Mouse (Mus musculus) 416B (cell line): ENCODE results near the gene Gm6657.

ENCODE experiments used
- DNase-seq: peaks from one replicate; pipeline ENCODE4 v3.0.0; 2011; ENCODE audit warnings: low read depth

Gene Gm6657

DNA sequence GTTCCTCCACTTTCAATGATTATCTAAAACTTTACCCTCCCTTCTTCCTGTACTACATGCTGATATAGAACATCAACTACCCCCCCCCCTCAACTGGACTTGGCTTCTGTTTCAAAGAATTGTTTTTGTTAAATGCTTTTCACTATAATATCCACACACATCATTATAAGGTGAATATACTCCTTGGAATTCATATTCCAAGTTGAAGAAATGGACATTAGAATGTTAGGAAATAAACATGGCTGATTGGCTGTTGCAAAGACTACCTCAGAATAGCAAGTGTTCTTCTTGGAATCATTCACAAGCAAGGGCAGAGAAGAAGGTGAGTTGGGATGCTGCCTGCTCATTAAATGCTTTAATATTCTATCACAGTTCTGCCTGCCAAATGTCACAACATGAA, at the start of gene Gm6657:
Gene Gm6657, plus strand, starts transcription at position 301 of the 400 bp plus-strand sequence.
- no peak for DNase-seq

DNA sequence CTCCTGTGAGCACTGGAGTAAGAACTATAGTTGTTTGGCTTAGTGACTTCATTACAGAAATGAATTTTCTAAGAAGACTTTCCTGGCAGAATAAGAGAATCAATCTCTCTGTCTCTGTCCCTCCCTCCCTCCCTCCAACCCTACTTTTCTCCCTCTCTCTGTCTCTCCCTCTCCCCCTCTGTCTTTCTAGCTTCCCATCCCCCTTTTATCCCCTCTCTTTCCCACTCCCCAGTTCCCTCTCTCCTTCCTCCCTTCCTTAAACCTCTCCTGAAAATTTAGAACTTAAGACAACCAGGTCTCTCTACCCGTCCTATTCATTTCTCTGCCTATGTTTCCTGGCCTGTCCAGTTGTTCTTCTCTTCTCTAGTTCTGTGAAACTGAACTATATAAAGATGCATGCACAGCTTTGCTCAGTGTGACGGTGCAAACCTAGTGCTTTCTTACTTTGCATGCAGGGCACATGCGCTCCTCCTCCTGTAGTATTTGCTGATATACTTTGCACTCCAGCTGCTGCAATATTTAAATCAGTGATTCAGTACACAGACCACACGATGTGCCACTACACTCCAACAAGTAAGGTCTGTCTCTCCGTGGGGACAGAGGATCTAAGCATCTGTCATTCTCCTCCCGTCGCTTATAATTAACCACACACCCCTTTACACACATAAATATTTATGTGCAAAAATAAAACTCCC, 40.6 kb upstream of the Gm6657 start:
- no peak for DNase-seq

DNA sequence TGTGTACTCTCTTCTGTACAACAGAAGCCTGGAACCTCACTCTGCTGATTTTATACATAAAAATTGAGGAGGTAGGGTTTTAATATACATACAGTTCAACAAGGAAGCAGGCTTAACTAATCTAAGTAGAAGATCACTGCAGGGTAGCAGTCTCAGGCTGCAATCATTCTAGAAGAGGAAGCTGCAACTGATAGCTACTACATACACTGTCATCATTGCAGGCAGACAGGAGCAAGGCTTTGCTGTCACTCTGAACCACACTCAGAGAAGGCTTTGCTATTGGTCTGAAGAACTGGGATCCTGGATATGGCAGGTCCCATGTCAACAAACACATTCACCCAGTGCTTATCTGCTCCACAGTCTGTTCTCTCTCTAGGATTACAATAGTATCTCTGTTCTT, 23.9 kb upstream of the Gm6657 start:
- DNase-seq, result peak; percentile 19

DNA sequence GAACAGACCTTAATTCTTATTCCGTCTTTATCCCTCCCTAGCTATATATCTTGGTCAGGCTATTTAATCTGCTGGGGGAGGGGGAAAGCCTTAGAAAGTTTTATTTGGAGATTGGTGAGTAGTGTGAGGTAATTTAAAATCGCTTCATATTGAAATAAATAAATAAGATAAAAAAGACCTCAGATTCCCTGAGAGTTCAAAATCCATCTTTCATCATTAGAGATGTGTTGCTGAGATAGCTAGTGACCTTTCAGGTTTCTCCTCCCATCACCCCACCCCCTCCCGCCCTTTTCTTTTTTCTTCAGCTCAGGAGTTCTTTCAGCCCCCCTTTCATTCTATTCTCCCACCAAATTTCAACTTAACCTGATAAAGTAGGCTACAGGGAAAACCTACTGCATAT, 20.1 kb upstream of the Gm6657 start:
- no peak for DNase-seq

DNA sequence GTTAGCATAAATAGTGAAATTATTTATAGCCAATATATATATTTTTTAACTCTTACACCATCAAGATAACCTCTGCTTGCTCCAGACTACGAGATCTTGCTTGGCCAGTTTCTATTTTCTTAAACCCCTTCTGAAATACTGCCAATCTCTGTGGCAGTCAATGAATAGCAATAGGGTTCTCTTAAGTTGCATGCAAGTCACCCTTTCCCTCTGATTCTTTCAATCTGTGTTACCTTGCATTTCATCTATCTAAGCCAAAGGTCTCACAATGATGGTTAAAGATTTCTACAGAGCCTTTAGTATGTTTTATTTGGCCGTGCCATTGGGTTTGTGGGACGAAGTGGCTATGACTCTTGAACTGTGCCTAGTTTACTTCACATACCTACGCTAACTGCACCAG, 19.4 kb upstream of the Gm6657 start:
- no peak for DNase-seq

DNA sequence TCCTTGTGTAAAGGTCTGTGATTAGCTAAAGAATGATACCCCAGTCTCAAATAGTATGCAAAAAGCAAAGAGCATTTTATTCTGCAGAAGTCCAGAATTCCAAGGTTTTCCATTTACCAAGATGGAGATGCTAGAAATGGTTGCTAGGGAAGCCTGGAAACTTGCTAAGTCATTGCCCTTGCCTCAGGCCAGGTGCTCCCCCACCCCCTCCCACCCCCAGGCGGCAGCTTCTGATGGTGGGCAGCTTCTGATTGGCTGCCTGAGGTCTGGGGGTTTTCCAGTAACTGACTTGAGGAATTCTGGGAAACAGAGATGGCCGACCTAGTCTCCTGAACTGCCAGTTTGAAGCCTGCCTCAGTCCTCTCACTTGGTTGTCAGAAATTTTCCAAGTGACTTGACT, 12.6 kb upstream of the Gm6657 start:
- DNase-seq, result no peak

DNA sequence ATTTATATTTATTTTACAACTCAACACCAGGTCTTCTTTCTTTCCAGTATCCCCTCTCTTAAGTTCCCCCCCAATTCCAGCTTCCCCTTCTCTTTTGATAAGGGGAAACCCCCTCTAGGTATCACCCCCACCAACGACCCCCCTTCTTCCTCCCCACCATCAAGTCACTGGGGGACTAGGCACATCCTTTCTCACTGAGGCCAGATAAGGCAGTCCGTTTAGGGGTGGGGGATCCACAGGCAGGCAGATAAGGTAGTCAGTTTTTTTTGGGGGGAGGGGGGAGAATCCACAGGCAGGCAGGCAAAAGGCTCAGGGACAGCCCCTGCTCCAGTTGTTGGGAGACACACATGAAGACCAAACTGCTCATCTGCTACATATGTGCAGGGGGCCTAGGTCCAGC, 1.3 kb downstream of the Gm6657 start:
- no peak for DNase-seq

DNA sequence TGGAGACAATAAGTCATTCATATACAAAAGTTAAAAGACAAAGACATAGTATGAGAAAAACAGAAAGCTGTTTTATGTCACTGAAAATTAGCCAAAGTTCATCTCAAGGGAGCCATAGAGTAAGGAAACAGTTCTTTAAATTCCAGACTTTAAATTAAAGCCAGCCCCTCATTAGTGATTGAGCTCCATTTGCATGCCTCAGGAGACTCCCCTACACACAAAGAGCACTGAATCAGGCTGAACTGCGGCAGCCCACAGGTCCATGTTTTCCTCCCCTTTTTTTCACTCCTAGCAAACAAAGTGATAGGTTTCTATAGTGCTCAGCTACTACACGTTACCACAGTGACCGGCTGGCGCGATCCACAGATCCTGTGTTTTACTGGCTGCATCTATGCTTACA, 9.6 kb downstream of the Gm6657 start:
- DNase-seq, result no peak

DNA sequence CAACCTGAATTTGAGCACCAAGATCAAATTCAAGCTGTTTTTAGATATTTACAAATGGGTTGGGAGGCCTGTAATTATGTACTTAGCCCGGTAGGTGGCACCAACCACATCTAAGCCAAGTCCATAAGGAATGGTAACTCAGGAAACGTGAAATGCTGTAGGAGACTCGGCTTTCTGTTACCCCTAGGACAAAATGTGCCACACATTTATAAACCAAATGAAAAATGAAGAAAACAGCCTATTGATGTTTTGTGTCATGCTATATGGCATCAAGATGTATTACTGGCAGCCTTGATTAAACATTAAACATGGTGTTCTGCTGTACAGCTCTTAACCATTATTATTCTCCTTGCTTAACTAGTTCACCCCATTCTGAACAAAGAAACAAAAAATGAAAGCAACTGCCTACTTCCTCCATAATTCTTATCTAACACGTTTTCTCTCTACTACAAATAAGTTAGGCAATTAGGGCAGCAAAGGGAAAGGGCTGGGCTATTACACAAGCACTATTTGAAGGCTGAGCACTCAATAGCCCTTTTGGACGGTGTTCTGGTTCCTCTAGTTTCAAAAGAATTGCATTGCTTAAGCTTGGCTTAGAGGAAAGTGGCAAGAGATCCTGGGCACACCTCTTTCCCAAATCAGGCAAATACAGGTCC, 12.0 kb downstream of the Gm6657 start:
- peak; percentile 92 for DNase-seq

DNA sequence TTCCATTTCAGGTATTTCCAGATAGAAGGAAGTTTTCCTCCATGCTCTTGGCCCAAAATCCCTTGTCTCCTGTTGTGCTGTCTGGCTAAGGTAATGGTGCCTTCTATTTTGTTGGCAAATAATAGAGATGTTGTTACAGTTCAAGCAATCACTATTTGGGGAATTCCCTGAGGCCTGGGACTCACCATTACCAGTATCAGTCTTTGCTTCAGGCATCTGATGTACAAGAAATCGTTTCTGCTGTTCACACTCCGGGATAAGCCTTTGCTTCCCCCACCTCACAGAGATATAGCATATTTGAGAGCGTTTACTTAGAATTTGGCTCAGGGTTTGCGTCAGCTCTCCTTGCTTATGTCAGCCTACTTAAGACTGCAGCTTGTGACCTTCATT, 12.5 kb downstream of the Gm6657 start:
- DNase-seq, result no peak

DNA sequence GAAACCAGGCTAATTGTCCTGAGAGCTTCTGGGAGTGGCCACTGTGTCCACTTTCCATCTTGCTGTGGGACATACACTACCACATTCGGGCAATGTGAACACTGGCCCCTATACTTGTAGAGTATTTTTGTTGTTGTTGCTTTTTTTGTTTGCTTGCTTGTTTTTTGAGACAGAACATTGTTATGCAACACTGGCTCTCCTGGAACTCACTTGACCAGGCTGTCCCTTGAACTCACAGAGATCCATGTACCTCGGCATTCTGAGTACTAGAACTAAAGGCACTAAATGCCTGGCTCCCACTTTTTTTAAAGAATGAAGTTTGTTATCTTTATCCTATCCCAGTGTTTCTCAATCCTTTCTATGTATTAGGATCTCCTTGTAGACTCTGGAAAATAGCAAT, 15.8 kb downstream of the Gm6657 start:
- no peak for DNase-seq

DNA sequence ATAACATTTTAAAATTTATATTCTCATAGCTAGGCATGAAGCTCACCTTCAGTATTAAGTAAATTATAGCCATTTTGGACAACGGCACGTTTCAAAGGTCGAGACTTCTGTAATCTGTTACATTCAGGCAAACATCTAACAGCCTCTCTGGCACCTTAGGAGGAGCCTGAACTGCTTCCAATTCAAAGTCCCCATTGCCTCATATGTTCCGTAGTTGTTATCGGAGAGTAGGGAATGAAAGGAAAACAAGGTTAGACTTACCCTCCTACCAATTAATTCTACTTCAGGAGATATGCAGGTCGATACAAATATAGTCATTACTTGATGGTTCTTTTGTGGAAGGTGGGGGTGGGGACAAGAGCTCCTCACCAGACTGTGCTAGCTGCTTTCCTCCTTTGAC, 21.4 kb downstream of the Gm6657 start:
- DNase-seq, result no peak

DNA sequence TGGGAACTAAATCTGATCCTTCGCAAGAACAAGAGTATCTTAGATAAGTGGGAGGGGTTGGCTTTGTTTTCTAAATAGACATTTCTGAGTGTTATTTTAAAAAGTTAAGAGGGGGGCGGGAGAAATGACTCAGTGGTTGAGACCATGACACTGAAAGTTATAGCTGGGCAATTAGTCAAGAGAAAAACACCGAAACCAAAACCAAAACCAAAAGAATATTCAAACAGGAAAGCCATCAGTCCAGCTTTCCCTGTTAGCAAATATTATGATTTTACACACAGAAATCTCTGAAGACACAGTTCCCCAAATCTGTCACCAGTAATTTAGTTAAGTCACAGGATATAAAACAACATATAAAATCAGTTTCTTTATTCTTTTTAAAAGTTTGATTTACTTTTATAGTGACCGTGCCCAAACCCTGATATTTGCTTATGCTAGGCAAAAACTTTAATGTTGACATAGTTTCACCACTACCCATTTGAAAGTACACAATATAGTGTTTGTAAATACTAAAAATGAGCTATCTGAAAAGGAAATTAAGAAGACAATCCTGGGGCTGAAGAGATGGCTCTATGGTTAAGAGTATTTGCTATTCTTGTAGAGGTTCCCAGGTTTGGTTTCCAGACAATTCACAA, 25.3 kb downstream of the Gm6657 start:
- DNase-seq, result peak; percentile 64

DNA sequence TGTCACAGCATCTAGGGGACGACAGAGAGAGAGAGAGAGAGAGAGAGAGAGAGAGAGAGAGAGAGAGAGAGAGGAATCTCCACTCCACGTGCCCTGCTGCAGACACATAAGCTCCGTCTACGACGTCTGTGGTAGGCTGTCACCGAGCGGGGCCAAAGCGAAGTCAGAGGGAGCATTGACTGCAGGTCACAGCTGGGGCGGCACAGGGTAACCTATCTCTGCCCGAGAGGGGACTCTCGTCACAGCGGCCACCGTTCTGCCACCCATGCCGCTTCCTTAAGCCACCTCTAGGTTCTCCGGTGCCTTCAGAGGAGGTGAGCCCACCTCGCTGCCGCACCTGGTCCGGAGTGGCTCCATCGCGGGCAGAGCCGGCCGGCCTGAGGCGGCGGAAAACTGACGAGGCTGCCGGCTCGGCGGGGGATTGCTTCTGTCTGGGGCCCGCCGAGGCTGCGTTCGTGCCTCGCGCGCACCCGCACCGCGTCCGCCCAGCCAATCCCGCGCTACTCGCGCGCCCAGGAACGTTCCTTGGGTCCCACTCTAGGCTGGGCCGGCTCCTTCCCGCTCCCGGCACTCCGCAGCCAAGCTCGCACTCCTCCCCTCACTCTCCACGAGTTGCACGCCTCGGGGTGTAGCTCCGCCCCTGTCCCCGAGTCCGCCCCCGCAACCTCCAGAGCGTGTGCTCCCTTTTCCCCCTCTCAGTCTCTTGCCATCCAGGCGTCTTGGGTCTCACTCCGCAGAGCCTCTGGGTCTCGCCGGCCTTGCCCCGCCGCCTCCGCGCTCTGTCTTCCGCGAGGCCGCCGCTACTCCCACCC, 31.9 kb downstream of the Gm6657 start, which contains the start of gene Gphn:
Gene Gphn, plus strand, starts transcription at position 673 of the 812 bp plus-strand sequence.
- DNase-seq, result peak; percentile 90

DNA sequence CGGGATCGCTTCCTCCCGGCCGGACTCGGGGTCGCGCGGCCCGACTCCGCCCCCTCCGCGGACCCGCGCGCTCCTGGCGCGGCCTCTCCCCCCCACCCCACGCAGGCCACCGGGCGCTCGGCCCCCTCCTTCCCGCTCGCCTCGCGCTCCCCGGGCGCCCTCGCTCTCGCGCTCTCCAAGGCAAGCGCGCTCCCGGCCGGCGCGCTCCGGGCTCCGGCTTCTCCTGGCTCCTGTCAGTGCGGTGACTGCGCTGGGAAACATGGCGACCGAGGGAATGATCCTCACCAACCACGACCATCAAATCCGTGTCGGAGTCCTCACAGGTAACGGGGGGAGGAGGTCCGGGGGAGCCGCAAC, 32.5 kb downstream of the Gm6657 start:
- DNase-seq, result no peak

DNA sequence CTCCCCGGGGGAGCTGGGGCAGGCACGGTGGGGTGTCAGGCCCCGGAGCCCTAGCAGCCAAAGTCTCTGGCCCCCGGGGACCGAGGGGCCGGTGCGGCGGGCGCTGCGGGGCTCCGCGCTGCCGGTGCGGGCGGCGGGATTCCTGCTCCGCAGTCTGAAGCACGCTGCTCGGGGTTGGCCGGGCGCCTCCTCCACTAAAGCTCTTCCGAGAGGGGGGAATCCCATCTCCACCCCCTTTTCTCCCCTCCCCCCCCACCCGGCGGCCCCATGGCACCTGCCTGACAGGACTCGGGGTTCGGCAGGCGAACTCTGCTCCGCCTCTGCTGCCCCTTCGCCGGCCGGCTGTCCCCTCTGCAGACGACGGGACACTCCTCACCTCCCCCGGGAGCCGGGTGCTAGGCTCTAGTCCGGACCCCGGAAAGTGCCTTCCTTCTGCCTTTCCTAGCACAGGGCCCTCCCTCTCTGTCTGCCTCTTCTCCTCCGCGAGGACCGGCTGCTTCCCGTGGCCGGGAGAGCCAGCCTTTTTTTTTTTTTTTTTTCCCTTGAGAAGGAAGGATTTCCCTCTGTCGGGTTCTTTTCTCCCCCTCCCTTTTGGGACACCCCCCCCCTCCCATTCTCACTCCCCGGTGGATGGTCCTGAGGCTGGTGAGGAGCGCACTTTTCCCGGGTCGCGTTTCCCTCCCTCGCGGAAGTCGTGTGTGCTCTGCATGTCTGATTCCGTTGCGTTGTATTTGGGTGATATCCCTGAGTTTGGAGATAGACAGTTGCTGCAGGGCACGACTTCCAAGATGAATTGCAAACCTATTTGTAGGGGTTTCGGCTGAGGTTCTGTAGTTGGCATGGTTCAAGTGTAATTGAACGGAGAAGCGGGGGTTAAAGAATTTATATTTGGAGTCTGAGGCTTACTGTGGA, 33.2 kb downstream of the Gm6657 start:
- DNase-seq, result peak; percentile 49

DNA sequence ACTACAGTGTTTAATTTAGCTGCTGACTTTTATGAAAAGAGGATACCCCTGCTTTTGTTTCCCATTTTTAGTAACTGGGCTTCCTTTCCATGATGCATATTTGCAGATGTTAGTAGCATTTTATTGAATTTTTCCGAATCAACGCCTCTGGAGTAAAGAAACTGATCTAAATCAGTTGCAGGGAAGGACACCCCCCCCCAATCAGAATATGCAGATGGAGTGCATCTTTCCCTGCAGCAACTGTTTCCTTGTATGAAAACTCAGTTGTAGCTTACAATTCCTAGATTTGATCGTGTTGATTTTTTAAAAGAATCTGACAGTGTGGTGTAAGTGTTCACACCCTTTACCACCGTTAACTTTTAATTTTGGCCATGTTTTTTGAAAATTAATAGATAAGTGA, 34.1 kb downstream of the Gm6657 start:
- no peak for DNase-seq

DNA sequence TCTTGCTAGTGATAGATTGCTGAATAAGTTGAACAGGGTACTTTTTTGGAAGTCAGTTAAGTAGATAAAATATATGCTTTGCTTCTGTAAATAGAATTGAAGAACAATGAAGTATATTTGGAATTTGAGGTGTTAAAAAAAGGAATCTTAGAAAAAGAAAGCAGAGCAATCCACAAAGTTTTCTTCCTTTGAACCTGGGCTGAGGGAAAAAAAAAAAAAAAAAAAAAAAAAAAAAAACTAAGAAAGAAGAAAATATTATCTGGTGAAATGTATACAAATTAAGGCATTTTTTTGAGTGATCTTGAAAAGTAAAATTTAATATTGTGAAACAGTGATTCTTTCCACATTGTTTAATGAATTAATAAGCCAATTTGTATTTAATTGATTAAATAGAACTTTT, 38.5 kb downstream of the Gm6657 start:
- no peak for DNase-seq

DNA sequence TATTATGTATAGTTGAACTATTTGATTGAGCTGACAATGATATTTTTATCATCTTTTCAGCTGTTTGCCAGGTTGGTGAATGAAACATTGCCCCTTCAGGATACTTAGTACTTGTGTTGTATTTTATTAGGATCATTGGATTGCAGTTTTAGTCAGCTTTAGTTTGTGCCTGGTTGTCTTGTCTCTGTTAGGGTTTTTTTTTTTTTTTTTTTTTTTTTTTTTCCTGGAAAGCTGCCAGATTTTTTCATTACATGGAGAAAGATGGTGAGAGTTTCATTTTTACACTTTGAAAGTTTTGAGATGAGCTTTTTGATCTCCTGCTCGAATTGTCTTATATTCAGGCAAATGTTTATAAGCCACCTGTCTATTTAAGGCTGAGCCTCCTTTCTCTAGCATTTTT, 54.3 kb downstream of the Gm6657 start:
- peak; percentile 63 for DNase-seq

DNA sequence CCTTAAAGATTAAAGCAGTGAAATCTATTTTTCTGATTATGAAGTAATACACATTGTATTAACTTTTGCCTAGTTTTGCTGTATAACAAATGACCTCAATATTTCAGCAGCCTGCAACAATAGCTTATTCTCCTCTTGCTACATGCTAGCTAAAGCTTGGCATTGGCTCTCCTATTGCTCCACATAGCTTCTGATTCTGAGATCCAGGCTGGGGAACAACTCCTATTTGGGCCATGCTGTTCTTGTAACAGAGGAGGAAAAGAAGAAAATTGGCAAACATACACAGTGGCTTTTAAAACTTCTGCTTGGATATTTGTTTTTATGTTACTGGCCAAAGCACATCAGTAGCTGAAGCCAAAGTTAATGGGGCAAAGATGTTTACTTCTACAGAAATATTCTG, 55.1 kb downstream of the Gm6657 start:
- peak; percentile 24 for DNase-seq
